Mouse (Mus musculus): ENCODE measurements around the gene Pigb.
"Not testable (repeated sequence)": the region's sequence is repeated elsewhere in the genome, so short reads cannot be mapped to it uniquely, and the experiment has no call there.

The Pigb gene

DNA sequence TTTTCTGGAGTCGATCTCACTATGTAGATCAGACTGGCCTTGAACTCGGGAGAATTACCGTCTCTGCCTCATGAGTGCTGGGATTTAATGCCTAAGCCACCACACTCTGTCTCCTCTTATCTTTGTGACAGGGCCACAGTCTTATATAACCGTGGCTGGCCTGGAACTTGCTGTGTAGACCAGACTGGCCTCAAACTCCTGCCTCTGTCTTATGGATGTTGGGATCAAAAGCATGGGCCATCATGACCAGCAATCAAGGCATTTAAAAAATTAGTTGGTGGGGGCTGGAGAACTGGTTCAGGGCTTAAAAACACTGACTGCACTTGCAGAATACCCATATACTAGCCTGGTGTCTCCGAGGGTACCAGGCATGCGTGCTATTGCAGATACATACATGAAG is at the start of gene Pigb:
Pigb (minus strand) TSS at position 299 of the 400 bp plus-strand sequence.
- no peak for DNase-seq

GRCm38 (mm10) chr9:73089222-73089920 is 49.2 kb upstream of the Pigb start:
- no peak for DNase-seq

DNA sequence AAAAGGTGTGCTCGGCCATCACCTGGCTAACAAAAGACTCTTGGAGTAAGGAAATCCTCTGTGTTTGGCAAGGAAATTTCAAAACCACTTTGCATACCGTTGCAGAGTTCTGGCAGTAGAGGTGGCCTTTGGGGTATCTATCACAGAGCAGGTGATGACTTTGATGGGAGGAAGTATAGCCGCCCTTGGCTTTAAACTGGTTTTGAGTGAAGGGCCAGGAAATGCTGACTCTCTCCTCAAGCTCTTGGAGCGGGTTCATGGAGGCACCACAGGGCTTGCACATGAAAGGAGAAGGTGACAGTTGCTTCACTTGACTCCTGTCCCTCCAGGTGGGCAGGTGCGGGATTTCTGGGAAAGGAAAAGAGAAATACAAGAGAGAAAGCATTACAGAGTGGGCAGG is 47.4 kb upstream of the Pigb start:
- DNase-seq = no peak

DNA sequence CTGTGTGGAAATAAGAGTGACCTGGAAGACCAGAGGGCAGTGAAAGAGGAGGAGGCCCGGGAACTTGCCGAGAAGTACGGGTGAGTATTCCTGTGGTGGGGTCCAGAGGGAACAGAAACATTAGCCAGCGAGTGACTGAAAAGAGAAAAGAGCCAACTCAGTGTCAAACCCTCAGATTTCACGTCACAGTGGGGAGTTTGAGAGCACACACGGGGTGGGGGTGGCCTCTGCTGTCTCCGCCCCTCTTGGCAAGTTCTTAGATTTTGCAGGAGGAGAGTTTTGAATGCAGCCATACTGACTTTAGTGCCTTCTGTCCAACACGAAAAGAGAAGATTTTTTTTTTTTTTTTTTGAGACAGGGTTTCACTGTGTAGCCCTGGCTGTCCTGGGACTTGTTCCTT is 46.9 kb upstream of the Pigb start:
- DNase-seq = no peak

DNA sequence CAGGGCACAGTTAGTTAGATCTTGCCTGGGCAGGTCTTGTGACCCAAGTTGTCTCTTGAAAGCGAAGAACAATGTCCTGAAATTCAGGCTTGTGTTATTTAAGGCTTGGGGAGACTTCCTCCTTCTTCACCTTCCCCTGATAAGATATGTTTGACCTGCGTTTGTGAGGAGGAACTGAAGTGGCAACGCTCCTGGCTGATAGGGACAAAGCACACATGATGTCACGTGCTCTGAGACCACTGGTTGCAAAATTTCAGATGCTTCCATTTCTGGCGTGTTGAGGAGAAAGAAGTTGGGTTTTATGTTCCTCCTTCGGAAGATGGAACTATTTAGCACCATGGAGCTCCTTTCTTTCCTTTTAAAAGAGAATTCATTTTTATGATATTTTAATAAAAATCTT is 45.7 kb upstream of the Pigb start:
- no peak for DNase-seq

GRCm38 (mm10) chr9:73083956-73084355 is 43.8 kb upstream of the Pigb start:
- DNase-seq = no peak

GRCm38 (mm10) chr9:73082291-73083000 is 42.3 kb upstream of the Pigb start:
- peak; percentile 94 for DNase-seq

- DNase-seq = no peak
Observed at GRCm38 (mm10) chr9:73079801-73080325, 39.7 kb upstream of the Pigb start.

- not testable (repeated sequence) for DNase-seq
Observed at GRCm38 (mm10) chr9:73079349-73079748, 39.2 kb upstream of the Pigb start.

DNA sequence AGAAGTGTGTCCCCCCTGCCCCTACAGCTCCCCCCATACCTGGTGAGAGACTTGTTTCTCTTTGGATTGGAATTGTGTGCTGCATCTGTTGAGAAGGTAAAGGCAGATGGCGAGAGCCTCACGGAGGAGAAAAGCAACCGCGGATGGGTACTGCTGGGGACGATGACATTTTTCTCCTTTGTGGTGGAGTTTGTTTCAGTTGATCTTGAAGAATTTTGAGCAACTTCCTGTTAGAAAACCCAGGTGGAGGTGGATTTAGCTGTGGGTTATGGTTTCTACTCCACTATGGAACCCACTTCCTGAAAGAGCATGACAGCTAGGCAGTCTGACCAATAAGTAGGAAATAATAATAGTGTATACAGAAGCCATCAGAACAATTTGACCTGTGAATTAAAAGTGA is 33.0 kb upstream of the Pigb start:
- DNase-seq = no peak

- no peak for DNase-seq
Observed at GRCm38 (mm10) chr9:73072426-73072825, 32.2 kb upstream of the Pigb start.

GRCm38 (mm10) chr9:73070971-73071659 is 30.9 kb upstream of the Pigb start:
- no peak for DNase-seq

GRCm38 (mm10) chr9:73068688-73069087 is 28.5 kb upstream of the Pigb start:
- DNase-seq = no peak

DNA sequence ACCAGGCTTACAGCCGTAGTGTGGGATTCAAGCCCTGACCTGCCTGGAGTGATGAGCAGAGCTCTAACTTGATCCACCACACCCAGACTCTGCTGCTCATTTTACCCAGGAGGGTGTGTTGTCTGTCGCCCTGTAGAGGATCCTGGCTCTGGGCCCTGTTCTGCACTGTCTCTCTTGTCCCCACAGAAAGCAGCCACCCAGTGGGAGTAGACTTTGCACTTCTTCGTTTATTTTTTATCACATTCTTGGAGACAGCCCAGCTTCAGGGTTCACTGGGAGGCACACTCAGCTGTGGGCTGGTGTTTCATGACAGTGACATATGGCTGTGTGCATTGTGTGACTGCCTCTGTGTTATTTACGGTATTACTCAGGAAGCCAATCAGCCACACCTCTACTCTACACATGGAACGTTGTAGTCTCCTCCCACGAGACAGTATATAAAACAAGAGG is 28.1 kb upstream of the Pigb start:
- DNase-seq = no peak

DNA sequence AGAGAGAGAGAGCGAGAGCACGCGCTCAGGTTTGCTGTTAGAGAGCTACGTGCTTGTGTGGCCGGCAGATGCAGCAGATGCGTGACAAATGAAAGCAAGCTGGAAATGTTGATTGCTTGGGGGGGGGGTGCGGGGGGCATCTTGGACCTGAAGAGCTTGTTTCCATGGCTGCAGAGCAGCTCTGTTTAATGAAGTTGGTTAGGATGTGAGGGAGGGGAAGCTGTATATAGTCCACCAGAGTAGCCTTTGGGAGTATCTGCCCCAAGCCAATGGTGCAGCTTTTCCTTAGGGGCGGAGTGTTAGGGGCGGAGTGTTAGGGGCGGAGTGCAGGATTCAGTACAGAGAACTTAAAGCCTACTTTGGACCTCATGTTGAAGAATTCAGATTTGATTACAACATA is 26.9 kb upstream of the Pigb start:
- DNase-seq = no peak

DNA sequence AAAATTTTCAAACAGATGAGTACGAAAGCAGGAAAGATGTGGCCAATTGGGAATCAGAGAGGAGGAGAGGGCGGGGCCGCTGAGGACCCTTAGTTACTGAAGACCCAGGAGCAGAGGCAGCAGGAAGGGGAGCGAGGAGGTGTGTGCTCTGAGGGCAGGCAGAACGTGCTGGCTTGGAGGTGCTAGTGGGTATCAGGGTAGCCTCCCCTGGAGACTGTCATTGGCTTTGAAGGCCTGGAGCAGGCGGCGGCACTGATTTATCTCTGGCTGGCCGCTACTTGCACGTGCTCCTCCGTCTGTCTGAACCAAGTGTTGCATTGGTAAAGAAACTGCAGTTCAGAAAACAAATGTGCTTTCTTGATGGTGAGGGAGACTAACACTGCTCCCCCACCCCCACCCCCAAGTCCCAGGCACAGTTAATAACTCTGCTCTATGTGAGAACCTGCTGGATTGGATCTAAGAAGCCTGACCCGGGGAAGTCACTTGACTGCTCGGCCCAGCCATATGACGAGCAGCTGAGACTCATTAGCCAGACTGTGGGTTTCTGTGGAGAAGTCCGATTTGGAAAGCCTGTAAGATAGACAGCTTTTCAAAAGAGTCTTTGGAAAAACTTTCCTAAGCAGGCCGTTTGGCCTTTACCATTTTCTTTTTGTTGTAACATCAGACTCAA is 23.6 kb upstream of the Pigb start:
- no peak for DNase-seq

- DNase-seq = no peak
Observed at GRCm38 (mm10) chr9:73059224-73059623, 19.0 kb upstream of the Pigb start.

- no peak for DNase-seq
Observed at GRCm38 (mm10) chr9:73055441-73055911, 15.3 kb upstream of the Pigb start.

- DNase-seq = no peak
Observed at GRCm38 (mm10) chr9:73050606-73051005, 10.4 kb upstream of the Pigb start.

DNA sequence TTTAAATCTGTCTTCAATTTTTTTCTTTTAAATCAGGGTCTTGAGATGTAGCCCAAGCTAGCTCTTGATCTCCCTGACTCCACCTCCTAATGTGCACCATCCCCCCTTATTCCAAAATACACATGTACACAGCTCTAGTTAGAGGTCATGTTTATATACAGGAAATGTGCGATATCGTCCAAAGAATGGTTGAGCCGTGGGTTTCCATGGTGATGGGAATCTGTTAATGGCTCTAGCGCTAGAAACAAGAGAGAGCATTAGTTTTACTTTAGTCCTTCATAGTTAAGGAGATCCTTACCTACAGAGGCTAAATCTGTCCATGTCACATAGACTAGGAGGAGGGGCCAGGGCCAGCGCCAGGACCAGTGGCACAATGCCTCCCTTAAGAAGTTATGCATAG is 9.7 kb upstream of the Pigb start:
- no peak for DNase-seq

DNA sequence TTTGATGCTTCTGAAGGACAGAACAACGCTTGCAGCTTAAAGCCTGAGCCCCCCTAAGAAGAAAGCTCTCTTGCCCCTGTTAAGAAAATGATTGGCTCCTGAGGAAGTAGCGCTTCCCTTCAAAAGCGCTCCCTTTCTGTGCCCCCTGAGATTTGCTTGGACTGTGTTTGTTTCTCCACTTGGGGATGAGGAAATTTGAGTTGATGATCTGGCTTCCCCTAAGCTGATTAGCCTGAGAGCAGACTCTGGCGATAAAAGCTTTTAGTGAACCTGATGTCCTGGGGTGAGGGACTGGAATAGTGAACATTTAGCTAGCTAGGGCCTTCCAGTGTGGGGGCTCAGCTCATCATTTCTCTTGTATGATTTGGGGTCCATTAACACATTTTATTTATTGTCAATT is 8.7 kb upstream of the Pigb start:
- DNase-seq = no peak

DNA sequence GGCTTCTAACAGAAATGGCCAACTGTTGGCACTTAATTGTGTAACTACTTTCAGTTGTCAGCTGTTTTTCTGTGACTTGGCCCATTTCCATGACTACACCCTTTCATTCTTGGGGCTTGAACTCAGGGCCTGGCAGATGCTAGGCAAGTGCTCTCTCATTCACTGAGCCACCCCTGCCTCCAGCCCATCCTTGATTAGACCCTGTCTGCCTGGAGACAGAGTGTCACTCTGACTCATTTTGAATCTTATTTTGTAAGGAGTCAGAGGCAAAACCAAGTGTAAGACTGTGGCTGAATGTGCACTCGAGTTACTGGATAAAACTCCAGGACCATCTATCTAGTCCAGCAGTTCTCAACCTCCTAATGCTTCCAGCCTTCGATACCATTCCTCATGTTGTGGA is 7.7 kb upstream of the Pigb start:
- DNase-seq = no peak

- DNase-seq = no peak
Observed at GRCm38 (mm10) chr9:73045711-73046110, 5.5 kb upstream of the Pigb start.

Data from cerebellum, adult 11-12 months (tissue).